Mouse (Mus musculus) forebrain, embryonic 13.5 days (tissue): ENCODE measurements around the gene Ryr2. TPM values are rescaled to one million over a fixed set of nuclear protein-coding genes. Genes with fewer than 3 reads are reported as not detected.

Experiments
- ATAC-seq: fragments of 200-750 bp; cut with Nextera tagmentation; 2 replicates; pipeline ENCODE4 v1.8.0; 2017
- H3K27ac ChIP-seq: fragments of 300-500 bp; sonication (generic); 2 replicates; pipeline ENCODE4 v1.5.1; 2015; ENCODE audit warnings: inconsistent platforms, mild to moderate bottlenecking, moderate library complexity
- H3K27me3 ChIP-seq: fragments of 300-500 bp; sonication (generic); 2 replicates; pipeline ENCODE4 v1.6.1; 2015; ENCODE audit warnings: mild to moderate bottlenecking, inconsistent platforms
- H3K36me3 ChIP-seq: fragments of 300-500 bp; sonication (generic); 2 replicates; pipeline ENCODE4 v1.6.1; 2015; ENCODE audit warnings: mild to moderate bottlenecking, inconsistent platforms; ENCODE audit not compliant: poor library complexity, severe bottlenecking
- H3K4me1 ChIP-seq: fragments of 300-500 bp; sonication (generic); 2 replicates; pipeline ENCODE4 v1.6.1; 2015; ENCODE audit warnings: inconsistent platforms
- H3K4me2 ChIP-seq: fragments of 300-500 bp; sonication (generic); 2 replicates; pipeline ENCODE4 v1.6.1; 2015; ENCODE audit warnings: inconsistent platforms, mild to moderate bottlenecking, moderate library complexity
- H3K4me3 ChIP-seq: fragments of 300-500 bp; sonication (generic); 2 replicates; pipeline ENCODE4 v1.5.1; 2015; ENCODE audit warnings: mild to moderate bottlenecking, inconsistent platforms
- H3K9ac ChIP-seq: fragments of 300-500 bp; sonication (generic); 2 replicates; pipeline ENCODE4 v1.6.1; 2015; ENCODE audit warnings: mild to moderate bottlenecking, inconsistent platforms
- H3K9me3 ChIP-seq: fragments of 300-500 bp; sonication (generic); replicated peaks from 2 replicates; pipeline ENCODE4 v1.6.1; 2016; ENCODE audit warnings: inconsistent platforms
- WGBS: fragments of 180-500 bp; shearing (Covaris S2); methylation state at CpG from one replicate; pipeline ENCODE4 v1.1.7; 2015; 5-methylcytosine and 5-hydroxymethylcytosine counted together
- polyA plus RNA-seq: library from polyadenylated mRNA; unstranded; fragments of >200 nt; fragmentation: Nextera tagmentation; extraction: Ambion mirVana; gene quantifications from 2 replicates; pipeline ENCODE4 v1.2.1, GENCODE M21; 2015

Gene Ryr2
- polyA plus RNA-seq, 1 experiment from 2014 or later: 0.53 TPM

GRCm38 (mm10) chr13:12018046-12018445, 88.7 kb downstream of the Ryr2 start:
- Histone ChIP-seq H3K9me3 (no peaks in the 10 kb centered on the region), H3K36me3 (no peaks in the 10 kb centered on the region), H3K27me3 (no peaks in the 10 kb centered on the region), H3K4me1 (no peaks in the 10 kb centered on the region), H3K4me3 (no peak overlapping the region), H3K9ac (no peak overlapping the region), H3K27ac (no peak overlapping the region), H3K4me2 (no peak overlapping the region)
- ATAC-seq: no peak
- WGBS: 81% methylated on average over 9 of the region's 9 CpGs

- H3K27me3 ChIP-seq: no peaks in the 10 kb centered on the region
- H3K4me3 ChIP-seq: no peak overlapping the region
- no peak overlapping the region for H3K27ac ChIP-seq
- H3K9me3 ChIP-seq: no peaks in the 10 kb centered on the region
- WGBS: 83% methylated on average over 8 of the region's 8 CpGs
- no peak overlapping the region for H3K9ac ChIP-seq
- no peak for ATAC-seq
- no peaks in the 10 kb centered on the region for H3K36me3 ChIP-seq
- H3K4me1 ChIP-seq: no peaks in the 10 kb centered on the region
- no peak overlapping the region for H3K4me2 ChIP-seq
Observed at GRCm38 (mm10) chr13:12013986-12014385, 92.8 kb downstream of the Ryr2 start.

- H3K4me3 ChIP-seq: no peak overlapping the region
- no peaks in the 10 kb centered on the region for H3K36me3 ChIP-seq
- no peak overlapping the region for H3K9ac ChIP-seq
- ATAC-seq: peak; percentile 61
- no peak overlapping the region for H3K4me2 ChIP-seq
- no peaks in the 10 kb centered on the region for H3K4me1 ChIP-seq
- H3K27ac ChIP-seq: no peak overlapping the region
- 64% methylated on average over 6 of the region's 6 CpGs for WGBS
- no peaks in the 10 kb centered on the region for H3K27me3 ChIP-seq
- no peaks in the 10 kb centered on the region for H3K9me3 ChIP-seq
Observed at GRCm38 (mm10) chr13:12008995-12009689, 97.6 kb downstream of the Ryr2 start.

GRCm38 (mm10) chr13:12007579-12007978, 99.2 kb downstream of the Ryr2 start:
- no peaks in the 10 kb centered on the region for H3K4me1 ChIP-seq
- H3K9me3 ChIP-seq: no peaks in the 10 kb centered on the region
- 46% methylated on average over 2 of the region's 2 CpGs for WGBS
- H3K36me3 ChIP-seq: no peaks in the 10 kb centered on the region
- ATAC-seq: no peak
- no peaks in the 10 kb centered on the region for H3K27me3 ChIP-seq
- no peak overlapping the region for H3K9ac ChIP-seq
- H3K27ac ChIP-seq: no peak overlapping the region
- H3K4me2 ChIP-seq: no peak overlapping the region
- H3K4me3 ChIP-seq: no peak overlapping the region

- H3K27ac ChIP-seq: no peak overlapping the region
- no peaks in the 10 kb centered on the region for H3K27me3 ChIP-seq
- WGBS: 63% methylated on average over 3 of the region's 3 CpGs
- H3K9ac ChIP-seq: no peak overlapping the region
- no peak overlapping the region for H3K4me2 ChIP-seq
- no peak overlapping the region for H3K4me3 ChIP-seq
- no peaks in the 10 kb centered on the region for H3K36me3 ChIP-seq
- no peaks in the 10 kb centered on the region for H3K4me1 ChIP-seq
- H3K9me3 ChIP-seq: no peaks in the 10 kb centered on the region
- ATAC-seq: peak; percentile 21; the same call in 1 of the 2 replicates
Observed at GRCm38 (mm10) chr13:12001891-12002294, 104.9 kb downstream of the Ryr2 start.

- H3K36me3 ChIP-seq: no peaks in the 10 kb centered on the region
- H3K4me3 ChIP-seq: no peak overlapping the region
- H3K27ac ChIP-seq: no peak overlapping the region
- 75% methylated on average over 4 of the region's 4 CpGs for WGBS
- H3K4me1 ChIP-seq: no peaks in the 10 kb centered on the region
- no peak overlapping the region for H3K4me2 ChIP-seq
- no peaks in the 10 kb centered on the region for H3K9me3 ChIP-seq
- no peak for ATAC-seq
- H3K9ac ChIP-seq: no peak overlapping the region
- no peaks in the 10 kb centered on the region for H3K27me3 ChIP-seq
Observed at GRCm38 (mm10) chr13:11999851-12000250, 106.9 kb downstream of the Ryr2 start.

- Histone ChIP-seq H3K27me3 (no peaks in the 10 kb centered on the region), H3K36me3 (no peaks in the 10 kb centered on the region), H3K9ac (no peak overlapping the region), H3K4me3 (no peak overlapping the region), H3K9me3 (no peaks in the 10 kb centered on the region), H3K27ac (no peak overlapping the region), H3K4me2 (no peak overlapping the region), H3K4me1 (no peaks in the 10 kb centered on the region)
- no peak for ATAC-seq
- 74% methylated on average over 2 of the region's 2 CpGs for WGBS
Observed at GRCm38 (mm10) chr13:11997366-11997765, 109.4 kb downstream of the Ryr2 start.

- Histone ChIP-seq H3K4me3 (no peak overlapping the region), H3K9ac (no peak overlapping the region), H3K4me2 (no peak overlapping the region), H3K27ac (no peak overlapping the region), H3K36me3 (no peaks in the 10 kb centered on the region), H3K27me3 (no peaks in the 10 kb centered on the region), H3K9me3 (no peaks in the 10 kb centered on the region), H3K4me1 (no peaks in the 10 kb centered on the region)
- WGBS: 74% methylated on average over 4 of the region's 4 CpGs
- ATAC-seq: no peak
Observed at GRCm38 (mm10) chr13:11987556-11987955, 119.2 kb downstream of the Ryr2 start.

- ATAC-seq: no peak
- no peaks in the 10 kb centered on the region for H3K36me3 ChIP-seq
- no peak overlapping the region for H3K4me2 ChIP-seq
- no peak overlapping the region for H3K27ac ChIP-seq
- no peaks in the 10 kb centered on the region for H3K27me3 ChIP-seq
- 99% methylated on average over 3 of the region's 3 CpGs for WGBS
- H3K9me3 ChIP-seq: no peaks in the 10 kb centered on the region
- no peaks in the 10 kb centered on the region for H3K4me1 ChIP-seq
- no peak overlapping the region for H3K9ac ChIP-seq
- H3K4me3 ChIP-seq: no peak overlapping the region
Observed at GRCm38 (mm10) chr13:11985056-11985455, 121.7 kb downstream of the Ryr2 start.

- Histone ChIP-seq H3K4me2 (no peak overlapping the region), H3K4me3 (no peak overlapping the region), H3K36me3 (no peaks in the 10 kb centered on the region), H3K9ac (no peak overlapping the region), H3K27me3 (no peaks in the 10 kb centered on the region), H3K4me1 (no peaks in the 10 kb centered on the region), H3K9me3 (no peaks in the 10 kb centered on the region), H3K27ac (no peak overlapping the region)
- no peak for ATAC-seq
Observed at GRCm38 (mm10) chr13:11978997-11979396, 127.7 kb downstream of the Ryr2 start.

GRCm38 (mm10) chr13:11978359-11978758, 128.4 kb downstream of the Ryr2 start:
- ATAC-seq: no peak
- 90% methylated on average over 2 of the region's 2 CpGs for WGBS
- no peaks in the 10 kb centered on the region for H3K36me3 ChIP-seq

GRCm38 (mm10) chr13:11977606-11978005, 129.1 kb downstream of the Ryr2 start:
- no peaks in the 10 kb centered on the region for H3K9me3 ChIP-seq
- no peak overlapping the region for H3K4me3 ChIP-seq
- no peak overlapping the region for H3K9ac ChIP-seq
- H3K4me2 ChIP-seq: no peak overlapping the region
- ATAC-seq: no peak
- H3K36me3 ChIP-seq: no peaks in the 10 kb centered on the region
- no peak overlapping the region for H3K27ac ChIP-seq
- 77% methylated on average over 4 of the region's 4 CpGs for WGBS
- H3K27me3 ChIP-seq: no peaks in the 10 kb centered on the region
- no peaks in the 10 kb centered on the region for H3K4me1 ChIP-seq

More at GRCm38 (mm10) chr13:11978359-11978758, 128.4 kb downstream of the Ryr2 start:
- Histone ChIP-seq H3K27me3 (no peaks in the 10 kb centered on the region), H3K9ac (no peak overlapping the region), H3K4me3 (no peak overlapping the region), H3K4me1 (no peaks in the 10 kb centered on the region), H3K4me2 (no peak overlapping the region), H3K27ac (no peak overlapping the region), H3K9me3 (no peaks in the 10 kb centered on the region)

- no peaks in the 10 kb centered on the region for H3K9me3 ChIP-seq
- H3K27me3 ChIP-seq: no peaks in the 10 kb centered on the region
- H3K4me1 ChIP-seq: no peaks in the 10 kb centered on the region
- H3K4me3 ChIP-seq: no peak overlapping the region
- H3K36me3 ChIP-seq: no peaks in the 10 kb centered on the region
- H3K27ac ChIP-seq: no peak overlapping the region
- ATAC-seq: no peak
- H3K4me2 ChIP-seq: no peak overlapping the region
- no peak overlapping the region for H3K9ac ChIP-seq
Observed at GRCm38 (mm10) chr13:11964391-11964790, 142.4 kb downstream of the Ryr2 start.
